Mouse (Mus musculus): ENCODE measurements around the gene Sox15. TPM values are rescaled to one million over a fixed set of nuclear protein-coding genes. Genes with fewer than 3 reads are reported as not detected.
"Not testable (repeated sequence)": the region's sequence is repeated elsewhere in the genome, so short reads cannot be mapped to it uniquely, and the experiment has no call there.

The Sox15 gene
- polyA plus RNA-seq (2012): not detected in 2 replicates

GRCm38 (mm10) chr11:69655264-69656064 is at the start of gene Sox15:
TSS of gene Sox15 (plus strand) at chr11:69655314.
- Histone ChIP-seq H3K4me3 (replicated peaks) (no peak within 1 kb of the TSS), H3K36me3 (ENCODE audit: control insufficient read depth) (peaks cover 91% of the 10 kb centered on the region), H3K27me3 (ENCODE audit: control insufficient read depth) (no peaks in the 10 kb centered on the region), H3K9me3 (ENCODE audit: control insufficient read depth, low read length) (no peaks in the 10 kb centered on the region), H3K4me1 (ENCODE audit: control insufficient read depth) (peaks cover 53% of the 10 kb centered on the region)
- TF ChIP-seq GATA1 (IDR thresholded peaks at IDR 0.05; ENCODE audit: low read length) (no peak), TAL1 (IDR thresholded peaks at IDR 0.05; ENCODE audit: low read length) (no peak)

GRCm38 (mm10) chr11:69605726-69606490 is 49.2 kb upstream of the Sox15 start, which contains the start of gene Atp1b2:
TSS of gene Atp1b2 (minus strand) at chr11:69605942.
- no peaks in the 10 kb centered on the region for H3K27me3 ChIP-seq (ENCODE audit: control insufficient read depth)
- no peaks in the 10 kb centered on the region for H3K9me3 ChIP-seq (ENCODE audit: control insufficient read depth, low read length)
- no peak for TF ChIP-seq TAL1 (IDR thresholded peaks at IDR 0.05; ENCODE audit: low read length)
- TF ChIP-seq GATA1 (IDR thresholded peaks at IDR 0.05; ENCODE audit: low read length): no peak
- peaks cover 32% of the 10 kb centered on the region for H3K36me3 ChIP-seq (ENCODE audit: control insufficient read depth)
- peak within 1 kb of the TSS; percentile 88 for H3K4me3 ChIP-seq (replicated peaks)
- H3K4me1 ChIP-seq (ENCODE audit: control insufficient read depth): peaks cover 96% of the 10 kb centered on the region

GRCm38 (mm10) chr11:69606491-69606795 is 48.7 kb upstream of the Sox15 start:
- H3K4me1 ChIP-seq (ENCODE audit: control insufficient read depth): peaks cover 94% of the 10 kb centered on the region
- no peaks in the 10 kb centered on the region for H3K27me3 ChIP-seq (ENCODE audit: control insufficient read depth)
- peaks cover 27% of the 10 kb centered on the region for H3K36me3 ChIP-seq (ENCODE audit: control insufficient read depth)
- no peaks in the 10 kb centered on the region for H3K9me3 ChIP-seq (ENCODE audit: control insufficient read depth, low read length)
- no peak for TF ChIP-seq GATA1 (IDR thresholded peaks at IDR 0.05; ENCODE audit: low read length)
- no peak for TF ChIP-seq TAL1 (IDR thresholded peaks at IDR 0.05; ENCODE audit: low read length)
- peak overlapping the region; percentile 88 for H3K4me3 ChIP-seq (replicated peaks)

GRCm38 (mm10) chr11:69606832-69607231 is 48.3 kb upstream of the Sox15 start:
- Histone ChIP-seq H3K9me3 (ENCODE audit: control insufficient read depth, low read length) (no peaks in the 10 kb centered on the region), H3K4me3 (replicated peaks) (no peak overlapping the region), H3K36me3 (ENCODE audit: control insufficient read depth) (peaks cover 23% of the 10 kb centered on the region), H3K4me1 (ENCODE audit: control insufficient read depth) (peaks cover 90% of the 10 kb centered on the region), H3K27me3 (ENCODE audit: control insufficient read depth) (no peaks in the 10 kb centered on the region)
- TF ChIP-seq GATA1 (IDR thresholded peaks at IDR 0.05; ENCODE audit: low read length): no peak
- no peak for TF ChIP-seq TAL1 (IDR thresholded peaks at IDR 0.05; ENCODE audit: low read length)

- H3K27me3 ChIP-seq (ENCODE audit: control insufficient read depth): no peaks in the 10 kb centered on the region
- H3K4me1 ChIP-seq (ENCODE audit: control insufficient read depth): peaks cover 86% of the 10 kb centered on the region
- peaks cover 6% of the 10 kb centered on the region for H3K36me3 ChIP-seq (ENCODE audit: control insufficient read depth)
- TF ChIP-seq GATA1 (IDR thresholded peaks at IDR 0.05; ENCODE audit: low read length) (no peak), TAL1 (IDR thresholded peaks at IDR 0.05; ENCODE audit: low read length) (no peak)
- no peaks in the 10 kb centered on the region for H3K9me3 ChIP-seq (ENCODE audit: control insufficient read depth, low read length)
- no peak overlapping the region for H3K4me3 ChIP-seq (replicated peaks)
These were observed 46.6 kb upstream of the Sox15 start for GRCm38 (mm10) chr11:69608525-69608924.

DNA sequence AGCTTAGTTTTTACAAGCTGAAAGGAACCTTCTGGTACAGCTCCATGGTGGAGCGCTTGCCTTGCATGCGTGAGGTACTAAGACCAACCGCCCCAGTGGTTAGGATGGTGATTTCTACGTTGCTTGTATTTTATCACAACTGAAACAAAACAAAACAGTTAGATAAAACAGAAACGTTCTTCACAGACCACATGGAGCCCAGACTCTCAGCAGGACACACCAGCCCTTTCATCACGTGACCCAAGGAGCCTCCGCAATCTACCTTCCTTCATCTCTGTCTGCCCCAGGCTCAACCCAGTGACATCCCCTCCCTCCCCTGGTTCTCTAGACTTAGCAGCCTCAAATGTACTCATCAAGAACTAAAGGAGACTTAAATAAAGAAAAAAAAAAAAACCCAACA is 45.7 kb upstream of the Sox15 start:
- peaks cover 85% of the 10 kb centered on the region for H3K4me1 ChIP-seq (ENCODE audit: control insufficient read depth)
- H3K4me3 ChIP-seq (replicated peaks): peak overlapping the region; percentile 15
- TF ChIP-seq GATA1 (IDR thresholded peaks at IDR 0.05; ENCODE audit: low read length) (peak; percentile 48; the same call in 1 of the 2 replicates), TAL1 (IDR thresholded peaks at IDR 0.05; ENCODE audit: low read length) (no peak)
- H3K9me3 ChIP-seq (ENCODE audit: control insufficient read depth, low read length): no peaks in the 10 kb centered on the region
- no peaks in the 10 kb centered on the region for H3K27me3 ChIP-seq (ENCODE audit: control insufficient read depth)
- no peaks in the 10 kb centered on the region for H3K36me3 ChIP-seq (ENCODE audit: control insufficient read depth)

GRCm38 (mm10) chr11:69610899-69611298 is 44.2 kb upstream of the Sox15 start:
- H3K4me1 ChIP-seq (ENCODE audit: control insufficient read depth): peaks cover 73% of the 10 kb centered on the region
- TF ChIP-seq TAL1 (IDR thresholded peaks at IDR 0.05; ENCODE audit: low read length) (no peak), GATA1 (IDR thresholded peaks at IDR 0.05; ENCODE audit: low read length) (no peak)
- no peaks in the 10 kb centered on the region for H3K27me3 ChIP-seq (ENCODE audit: control insufficient read depth)
- no peaks in the 10 kb centered on the region for H3K36me3 ChIP-seq (ENCODE audit: control insufficient read depth)
- no peak overlapping the region for H3K4me3 ChIP-seq (replicated peaks)
- H3K9me3 ChIP-seq (ENCODE audit: control insufficient read depth, low read length): no peaks in the 10 kb centered on the region

- Histone ChIP-seq H3K4me1 (ENCODE audit: control insufficient read depth) (peaks cover 63% of the 10 kb centered on the region), H3K4me3 (replicated peaks) (peak overlapping the region; percentile 65), H3K27me3 (ENCODE audit: control insufficient read depth) (peaks cover 6% of the 10 kb centered on the region), H3K36me3 (ENCODE audit: control insufficient read depth) (no peaks in the 10 kb centered on the region), H3K9me3 (ENCODE audit: control insufficient read depth, low read length) (no peaks in the 10 kb centered on the region)
- TF ChIP-seq TAL1 (IDR thresholded peaks at IDR 0.05; ENCODE audit: low read length): no peak
These were observed 41.4 kb upstream of the Sox15 start for GRCm38 (mm10) chr11:69613553-69614256.

DNA sequence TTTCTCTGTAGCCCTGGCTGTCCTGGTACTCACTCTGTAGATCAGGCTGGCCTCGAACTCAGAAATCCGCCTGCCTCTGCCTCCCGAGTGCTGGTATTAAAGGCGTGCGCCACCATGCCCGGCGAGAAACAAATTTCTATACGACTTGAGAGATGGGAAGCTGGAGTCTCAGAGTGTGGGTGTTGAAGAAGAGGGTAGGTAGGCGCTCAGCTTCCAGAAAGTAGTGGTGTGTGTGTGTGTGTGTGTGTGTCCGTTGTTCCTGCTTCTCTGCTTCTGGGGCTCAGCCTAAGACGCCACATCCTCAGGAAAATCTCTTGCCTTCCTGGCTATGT is 40.9 kb upstream of the Sox15 start:
- Histone ChIP-seq H3K4me1 (ENCODE audit: control insufficient read depth) (peaks cover 58% of the 10 kb centered on the region), H3K4me3 (replicated peaks) (peak overlapping the region; percentile 43)
- H3K9me3 ChIP-seq (ENCODE audit: control insufficient read depth, low read length); H3K27me3 ChIP-seq (ENCODE audit: control insufficient read depth); H3K36me3 ChIP-seq (ENCODE audit: control insufficient read depth): not testable (repeated sequence)
